16 mouse cellular contexts compared by ENCODE assay signal in the genomic region with DNA sequence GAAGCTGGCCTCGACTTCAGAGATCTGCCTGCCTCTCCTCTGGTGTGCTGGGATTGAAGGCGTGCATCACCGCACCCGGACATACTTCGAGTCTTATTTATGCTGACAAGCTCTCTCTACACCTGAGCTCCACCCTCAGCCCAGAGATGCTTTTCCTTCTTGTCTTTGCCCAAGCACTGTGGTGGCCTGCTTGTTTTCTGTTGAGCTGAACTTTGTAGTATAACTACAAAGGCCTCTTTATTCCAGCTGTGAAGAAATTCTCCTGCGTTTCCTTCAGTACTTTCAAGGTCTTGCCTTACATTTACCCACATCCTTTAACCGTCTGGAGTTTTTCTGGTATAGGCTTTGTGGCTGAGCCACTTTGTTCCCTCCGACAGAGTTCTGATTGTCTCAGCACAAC.
"Had no signal": no experiment of that assay in that cellular context is flagged by ENCODE, and none has a peak within 500 bp of the region (broad histone marks: within the 10 kb centered on the region; RNA-seq: fewer than 3 reads in every experiment).

No protein-coding gene starts in this region.

- H3K27me3 ChIP-seq: limb, embryonic 15.5 days; liver, embryonic 12.5 days; neural tube, embryonic 12.5 days; stomach, embryonic 15.5 days had no signal

- H3K36me3 ChIP-seq: limb, embryonic 15.5 days; liver, embryonic 12.5 days; midbrain, embryonic 10.5 days; neural tube, embryonic 12.5 days; stomach, embryonic 15.5 days had no signal

- H3K27ac ChIP-seq: layer of hippocampus, adult 2 months; limb, embryonic 15.5 days; liver, embryonic 12.5 days; midbrain, embryonic 10.5 days; neural tube, embryonic 12.5 days; stomach, embryonic 15.5 days had no signal

- ATAC-seq: intestine, postnatal 0 days; liver, embryonic 12.5 days had no signal

- H3K4me3 ChIP-seq: layer of hippocampus, adult 2 months; limb, embryonic 15.5 days; liver, embryonic 12.5 days; midbrain, embryonic 10.5 days; myocyte; neural tube, embryonic 12.5 days; stomach, embryonic 15.5 days had no signal

- H3K4me1 ChIP-seq: limb, embryonic 15.5 days; neural tube, embryonic 12.5 days; stomach, embryonic 15.5 days had no signal

- DNase-seq: kidney, adult 8-10 months; kidney, postnatal 10 days; kidney, postnatal 4 days; lung, embryonic 14.5 days; lung, postnatal 10 days; lung, postnatal 4 days; midbrain, embryonic 14.5 days; right cerebral cortex, postnatal 14 days had no signal
